Mouse (Mus musculus) liver, embryonic 15.5 days (tissue): ENCODE results near the gene Ssx2ip. TPM values are rescaled to one million over a fixed set of nuclear protein-coding genes. Genes with fewer than 3 reads are reported as not detected.

Experiments used
- ATAC-seq: fragments of 200-750 bp; cut with Nextera tagmentation; 2 replicates; pipeline ENCODE4 v1.8.0; 2017; ENCODE audit warnings: moderate number of reproducible peaks, mild to moderate bottlenecking, moderate library complexity; ENCODE audit not compliant: insufficient read depth
- H3K27ac ChIP-seq: fragments of 300-500 bp; sonication (generic); replicated peaks from 2 replicates; pipeline ENCODE4 v1.5.1; 2015; ENCODE audit warnings: mild to moderate bottlenecking, inconsistent platforms
- H3K27me3 ChIP-seq: fragments of 300-500 bp; sonication (generic); 2 replicates; pipeline ENCODE4 v1.6.1; 2015; ENCODE audit warnings: mild to moderate bottlenecking, inconsistent platforms
- H3K36me3 ChIP-seq: fragments of 300-500 bp; sonication (generic); replicated peaks from 2 replicates; pipeline ENCODE4 v1.6.1; 2015; ENCODE audit warnings: moderate library complexity, mild to moderate bottlenecking, inconsistent platforms
- H3K4me1 ChIP-seq: fragments of 300-500 bp; sonication (generic); replicated peaks from 2 replicates; pipeline ENCODE4 v1.6.1; 2015; ENCODE audit warnings: inconsistent platforms
- H3K4me2 ChIP-seq: fragments of 300-500 bp; sonication (generic); 2 replicates; pipeline ENCODE4 v1.6.1; 2015; ENCODE audit warnings: moderate library complexity, mild to moderate bottlenecking, inconsistent platforms
- H3K4me3 ChIP-seq: fragments of 300-500 bp; sonication (generic); replicated peaks from 2 replicates; pipeline ENCODE4 v1.5.1; 2015; ENCODE audit warnings: mild to moderate bottlenecking, inconsistent platforms
- H3K9ac ChIP-seq: fragments of 300-500 bp; sonication (generic); 2 replicates; pipeline ENCODE4 v1.6.1; 2015; ENCODE audit warnings: moderate library complexity, mild to moderate bottlenecking, inconsistent platforms
- H3K9me3 ChIP-seq: fragments of 300-500 bp; sonication (generic); replicated peaks from 2 replicates; pipeline ENCODE4 v1.6.1; 2016; ENCODE audit warnings: inconsistent platforms
- WGBS: fragments of 180-500 bp; shearing (Covaris S2); methylation state at CpG from one replicate; pipeline ENCODE4 v1.1.7; 2015; ENCODE audit warnings: mixed read lengths; ENCODE audit not compliant: insufficient replicate concordance; 5-methylcytosine and 5-hydroxymethylcytosine counted together
- polyA plus RNA-seq: library from polyadenylated mRNA; unstranded; fragments of >200 nt; fragmentation: Nextera tagmentation; extraction: Ambion mirVana; gene quantifications from 2 replicates; pipeline ENCODE4 v1.2.1, GENCODE M21; 2015

Gene Ssx2ip
- polyA plus RNA-seq, result 81.7 and 84.5 TPM in 2 replicates

- H3K9me3 ChIP-seq, result no peaks in the 10 kb centered on the region
- peak within 1 kb of the TSS; percentile 94 for H3K4me2 ChIP-seq
- H3K36me3 ChIP-seq, result peaks cover 34% of the 10 kb centered on the region
- peak within 1 kb of the TSS; percentile 99 for H3K9ac ChIP-seq
- H3K27me3 ChIP-seq, result peaks cover 5% of the 10 kb centered on the region; the same call in 1 of the 2 replicates
- peaks cover 59% of the 10 kb centered on the region for H3K4me1 ChIP-seq
- H3K4me3 ChIP-seq, result peak within 1 kb of the TSS; percentile 98
- peak within 1 kb of the TSS; percentile 93 for H3K27ac ChIP-seq
- peak; percentile 92 for ATAC-seq
- WGBS, result under 1% methylated on average over 100 of the region's 100 CpGs
Measured at GRCm38 (mm10) chr3:146404311-146405201, at the start of gene Ssx2ip. Ssx2ip (plus strand) TSS chr3:146404642.

- WGBS, result 61% methylated on average over 3 of the region's 3 CpGs
- Histone ChIP-seq H3K4me1 (no peaks in the 10 kb centered on the region), H3K4me2 (no peak overlapping the region), H3K27me3 (0 out of 2 replicates have a peak, but pooled peaks cover 6% of the 10 kb centered on the region), H3K9ac (no peak overlapping the region), H3K36me3 (no peaks in the 10 kb centered on the region), H3K9me3 (no peaks in the 10 kb centered on the region), H3K4me3 (no peak overlapping the region), H3K27ac (no peak overlapping the region)
- ATAC-seq, result no peak; the same call in 1 of the 2 replicates
Measured at GRCm38 (mm10) chr3:146355146-146355545, 49.3 kb upstream of the Ssx2ip start.

- H3K4me2 ChIP-seq, result no peak overlapping the region
- no peak overlapping the region for H3K9ac ChIP-seq
- peaks cover 3% of the 10 kb centered on the region; the same call in 1 of the 2 replicates for H3K27me3 ChIP-seq
- ATAC-seq, result no peak
- WGBS, result 43% methylated on average over 9 of the region's 9 CpGs
- peaks cover 10% of the 10 kb centered on the region; the same call in 1 of the 2 replicates for H3K4me1 ChIP-seq
- H3K9me3 ChIP-seq, result no peaks in the 10 kb centered on the region
- no peak overlapping the region for H3K4me3 ChIP-seq
- no peak overlapping the region for H3K27ac ChIP-seq
- H3K36me3 ChIP-seq, result no peaks in the 10 kb centered on the region
Measured at GRCm38 (mm10) chr3:146365471-146365870, 39.0 kb upstream of the Ssx2ip start.

- ATAC-seq, result no peak
- Histone ChIP-seq H3K9ac (no peak overlapping the region), H3K27me3 (peaks cover 7% of the 10 kb centered on the region; the same call in 1 of the 2 replicates), H3K4me3 (no peak overlapping the region), H3K4me2 (no peak overlapping the region), H3K9me3 (no peaks in the 10 kb centered on the region), H3K27ac (no peak overlapping the region), H3K4me1 (peaks cover 10% of the 10 kb centered on the region; the same call in 1 of the 2 replicates), H3K36me3 (no peaks in the 10 kb centered on the region)
- WGBS, result 77% methylated on average over 2 of the region's 2 CpGs
Measured at GRCm38 (mm10) chr3:146367058-146367457, 37.4 kb upstream of the Ssx2ip start.

- no peaks in the 10 kb centered on the region for H3K36me3 ChIP-seq
- WGBS, result 71% methylated on average over 7 of the region's 7 CpGs
- no peak overlapping the region for H3K4me2 ChIP-seq
- H3K4me3 ChIP-seq, result no peak overlapping the region
- peaks cover 7% of the 10 kb centered on the region for H3K4me1 ChIP-seq
- H3K27ac ChIP-seq, result no peak overlapping the region
- no peak for ATAC-seq
- no peaks in the 10 kb centered on the region for H3K9me3 ChIP-seq
- no peak overlapping the region for H3K9ac ChIP-seq
- H3K27me3 ChIP-seq, result peaks cover 7% of the 10 kb centered on the region; the same call in 1 of the 2 replicates
Measured at GRCm38 (mm10) chr3:146370553-146371095, 33.8 kb upstream of the Ssx2ip start.

- H3K27ac ChIP-seq, result no peak overlapping the region
- no peak for ATAC-seq
- no peak overlapping the region for H3K9ac ChIP-seq
- no peaks in the 10 kb centered on the region for H3K9me3 ChIP-seq
- no peak overlapping the region for H3K4me2 ChIP-seq
- no peak overlapping the region for H3K4me3 ChIP-seq
- H3K27me3 ChIP-seq, result peaks cover 7% of the 10 kb centered on the region; the same call in 1 of the 2 replicates
- peaks cover 13% of the 10 kb centered on the region for H3K4me1 ChIP-seq
- WGBS, result 75% methylated on average over 5 of the region's 5 CpGs
- no peaks in the 10 kb centered on the region for H3K36me3 ChIP-seq
Measured at GRCm38 (mm10) chr3:146371201-146371600, 33.2 kb upstream of the Ssx2ip start.

- Histone ChIP-seq H3K9me3 (no peaks in the 10 kb centered on the region), H3K4me3 (no peak overlapping the region), H3K36me3 (no peaks in the 10 kb centered on the region), H3K4me1 (peaks cover 47% of the 10 kb centered on the region), H3K27ac (no peak overlapping the region; the same call in none of the 2 replicates), H3K9ac (no peak overlapping the region), H3K27me3 (peaks cover 4% of the 10 kb centered on the region; the same call in 1 of the 2 replicates), H3K4me2 (no peak overlapping the region)
- WGBS, result 83% methylated on average over 3 of the region's 3 CpGs
- no peak for ATAC-seq
Measured at GRCm38 (mm10) chr3:146374596-146375175, 29.8 kb upstream of the Ssx2ip start.

- H3K9me3 ChIP-seq, result no peaks in the 10 kb centered on the region
- no peak overlapping the region for H3K4me2 ChIP-seq
- peak overlapping the region; percentile 24; the same call in 1 of the 2 replicates for H3K27ac ChIP-seq
- no peak overlapping the region for H3K4me3 ChIP-seq
- H3K9ac ChIP-seq, result no peak overlapping the region
- 70% methylated on average over 4 of the region's 4 CpGs for WGBS
- no peak for ATAC-seq
- H3K27me3 ChIP-seq, result peaks cover 4% of the 10 kb centered on the region; the same call in 1 of the 2 replicates
- no peaks in the 10 kb centered on the region for H3K36me3 ChIP-seq
- peaks cover 53% of the 10 kb centered on the region for H3K4me1 ChIP-seq
Measured at GRCm38 (mm10) chr3:146375224-146375657, 29.2 kb upstream of the Ssx2ip start.

GRCm38 (mm10) chr3:146376337-146377130, 27.9 kb upstream of the Ssx2ip start:
- Histone ChIP-seq H3K9me3 (no peaks in the 10 kb centered on the region), H3K4me1 (peaks cover 65% of the 10 kb centered on the region), H3K27me3 (no peaks in the 10 kb centered on the region), H3K27ac (peak overlapping the region; percentile 93), H3K4me3 (peak overlapping the region; percentile 24), H3K4me2 (peak overlapping the region; percentile 64), H3K9ac (peak overlapping the region; percentile 33; the same call in 1 of the 2 replicates), H3K36me3 (no peaks in the 10 kb centered on the region)
- ATAC-seq, result peak; percentile 98
- WGBS, result 55% methylated on average over 15 of the region's 15 CpGs

- Histone ChIP-seq H3K9ac (no peak overlapping the region), H3K9me3 (no peaks in the 10 kb centered on the region), H3K4me2 (peak overlapping the region; percentile 64), H3K27me3 (no peaks in the 10 kb centered on the region), H3K4me3 (no peak overlapping the region), H3K36me3 (no peaks in the 10 kb centered on the region), H3K4me1 (peaks cover 69% of the 10 kb centered on the region), H3K27ac (peak overlapping the region; percentile 93)
- 67% methylated on average over 5 of the region's 5 CpGs for WGBS
- ATAC-seq, result no peak
Measured at GRCm38 (mm10) chr3:146377216-146377615, 27.2 kb upstream of the Ssx2ip start.
